Mouse (Mus musculus) small intestine, adult 2 months (tissue): Measurements from ENCODE around the gene Nol11. TPM values are rescaled to one million over a fixed set of nuclear protein-coding genes. Genes with fewer than 3 reads are reported as not detected.

Source experiments
- H3K27ac ChIP-seq: fragments of 200-500 bp; 2 replicates; pipeline ENCODE4 v1.5.1; 2012; ENCODE audit warnings: low read depth, low read length, control low read depth, inconsistent platforms; ENCODE audit not compliant: insufficient read depth
- H3K27me3 ChIP-seq: fragments of 200-500 bp; 2 replicates; pipeline ENCODE4 v1.6.1; 2012; ENCODE audit warnings: mild to moderate bottlenecking, moderate library complexity, low read length, inconsistent platforms; ENCODE audit not compliant: control insufficient read depth, insufficient read depth
- H3K36me3 ChIP-seq: fragments of 200-500 bp; 2 replicates; pipeline ENCODE4 v1.6.1; 2012; ENCODE audit warnings: mild to moderate bottlenecking, low read length, control low read depth, inconsistent platforms; ENCODE audit not compliant: control insufficient read depth, insufficient read depth
- H3K4me1 ChIP-seq: fragments of 200-500 bp; 2 replicates; pipeline ENCODE4 v1.6.1; 2012; ENCODE audit warnings: low read length, inconsistent platforms, mixed read lengths; ENCODE audit not compliant: control insufficient read depth, insufficient read depth, insufficient read length
- H3K4me3 ChIP-seq: fragments of 200-500 bp; 2 replicates; pipeline ENCODE4 v1.5.1; 2012; ENCODE audit warnings: low read depth, mild to moderate bottlenecking, control low read depth, inconsistent platforms, low read length, moderate library complexity
- CTCF ChIP-seq: fragments of 200-500 bp; IDR thresholded peaks from 2 replicates; pipeline ENCODE4 v1.5.1; 2012; ENCODE audit warnings: low read depth, mild to moderate bottlenecking, control low read depth, inconsistent platforms, low read length, moderate library complexity, mixed read lengths; ENCODE audit not compliant: insufficient replicate concordance, insufficient read length; ENCODE audit errors: extremely low read depth
- POLR2A ChIP-seq: fragments of 200-500 bp; IDR thresholded peaks from 2 replicates; pipeline ENCODE4 v1.6.1; 2012; ENCODE audit warnings: low read depth, mild to moderate bottlenecking, control low read depth, inconsistent platforms, low read length, moderate library complexity
- WGBS: fragments of 180-500 bp; shearing (Covaris S2); methylation state at CpG from one replicate; pipeline ENCODE4 v1.1.7; 2018; 5-methylcytosine and 5-hydroxymethylcytosine counted together
- polyA plus RNA-seq: library from polyadenylated mRNA; depleted of rRNA; stranded (reverse); fragments of >200 nt; gene quantifications from 2 replicates; pipeline ENCODE4 v1.2.3, GENCODE M21; 2012; rRNA removed

The Nol11 gene
- polyA plus RNA-seq = 1.2 and 1.7 TPM in 2 replicates

- Histone ChIP-seq H3K36me3 (peaks cover 15% of the 10 kb centered on the region), H3K27ac (0 out of 2 replicates have a peak within 1 kb of the TSS, but pooled peaks have one; percentile 8), H3K4me1 (no peaks in the 10 kb centered on the region; the same call in 1 of the 2 replicates), H3K27me3 (no peaks in the 10 kb centered on the region), H3K4me3 (peak within 1 kb of the TSS; percentile 91)
- WGBS = under 1% methylated on average over 62 of the region's 62 CpGs
- TF ChIP-seq POLR2A (no peak; the same call in 1 of the 2 replicates), CTCF (peak; percentile 95)
Observed at GRCm38 (mm10) chr11:107188565-107189552, at the start of gene Nol11. TSS of gene Nol11 (minus strand) at chr11:107189381.

DNA sequence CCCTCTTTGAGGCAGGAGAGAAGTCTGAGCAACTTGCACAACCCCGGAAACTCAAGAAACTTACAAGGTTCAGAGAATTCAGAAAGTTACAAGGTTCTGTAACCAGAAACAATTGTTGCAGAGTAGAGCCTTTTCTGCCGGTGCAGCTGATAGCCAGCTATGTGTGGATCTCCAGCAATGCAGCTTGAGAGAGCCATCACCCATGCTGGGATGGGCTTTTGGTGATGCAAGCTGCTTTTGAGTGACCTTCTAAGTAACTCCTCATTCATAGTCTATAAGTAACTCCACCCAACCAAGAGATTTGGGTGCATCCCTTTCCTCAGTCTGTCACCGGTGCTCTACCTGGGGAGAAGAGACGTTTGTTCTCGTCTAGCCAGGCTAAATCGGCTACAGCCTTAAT, 49.3 kb upstream of the Nol11 start:
- H3K27me3 ChIP-seq = no peaks in the 10 kb centered on the region
- H3K4me3 ChIP-seq = no peak overlapping the region
- no peaks in the 10 kb centered on the region for H3K4me1 ChIP-seq
- no peaks in the 10 kb centered on the region for H3K36me3 ChIP-seq
- H3K27ac ChIP-seq = no peak overlapping the region
- TF ChIP-seq POLR2A = no peak
- no peak for TF ChIP-seq CTCF
- WGBS = 91% methylated on average over 6 of the region's 6 CpGs

GRCm38 (mm10) chr11:107237532-107237931, 48.4 kb upstream of the Nol11 start:
- WGBS = 77% methylated on average over 4 of the region's 4 CpGs
- Histone ChIP-seq H3K4me3 (no peak overlapping the region), H3K36me3 (no peaks in the 10 kb centered on the region), H3K27ac (no peak overlapping the region), H3K27me3 (no peaks in the 10 kb centered on the region), H3K4me1 (no peaks in the 10 kb centered on the region)
- no peak for TF ChIP-seq CTCF
- no peak for TF ChIP-seq POLR2A

GRCm38 (mm10) chr11:107233252-107233890, 44.2 kb upstream of the Nol11 start:
- H3K36me3 ChIP-seq = no peaks in the 10 kb centered on the region
- no peaks in the 10 kb centered on the region for H3K27me3 ChIP-seq
- H3K27ac ChIP-seq = no peak overlapping the region
- no peaks in the 10 kb centered on the region for H3K4me1 ChIP-seq
- TF ChIP-seq CTCF = no peak
- TF ChIP-seq POLR2A = no peak
- no peak overlapping the region for H3K4me3 ChIP-seq
- WGBS = 88% methylated on average over 5 of the region's 5 CpGs

GRCm38 (mm10) chr11:107230128-107230527, 40.9 kb upstream of the Nol11 start:
- no peaks in the 10 kb centered on the region for H3K27me3 ChIP-seq
- no peaks in the 10 kb centered on the region for H3K4me1 ChIP-seq
- no peak overlapping the region for H3K4me3 ChIP-seq
- 85% methylated on average over 10 of the region's 10 CpGs for WGBS
- no peak overlapping the region for H3K27ac ChIP-seq
- TF ChIP-seq POLR2A (no peak), CTCF (no peak)
- no peaks in the 10 kb centered on the region for H3K36me3 ChIP-seq

DNA sequence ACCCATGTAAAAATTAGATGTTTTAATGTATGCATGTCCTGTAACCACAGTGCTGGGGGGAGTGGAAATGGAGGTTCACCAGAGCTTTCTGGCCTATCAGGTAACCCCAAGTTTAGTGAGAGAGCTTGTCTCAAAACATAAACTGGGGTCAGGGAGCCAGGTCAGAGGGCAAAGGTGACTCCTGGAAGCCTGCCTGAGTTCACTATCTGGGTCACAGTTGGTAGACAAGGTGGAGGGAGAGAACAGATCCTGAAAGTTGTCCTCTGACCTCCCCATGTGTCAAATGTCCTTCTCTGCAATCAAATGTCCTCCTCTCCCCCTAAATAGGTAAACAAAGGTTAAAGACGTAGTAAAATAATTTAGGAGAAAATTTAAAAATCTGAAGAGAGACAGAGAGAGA, 37.2 kb upstream of the Nol11 start:
- Histone ChIP-seq H3K4me3 (no peak overlapping the region), H3K4me1 (no peaks in the 10 kb centered on the region), H3K27me3 (no peaks in the 10 kb centered on the region), H3K36me3 (no peaks in the 10 kb centered on the region), H3K27ac (no peak overlapping the region)
- no peak for TF ChIP-seq CTCF
- TF ChIP-seq POLR2A = no peak
- 76% methylated on average over 1 of the region's 1 CpGs for WGBS

DNA sequence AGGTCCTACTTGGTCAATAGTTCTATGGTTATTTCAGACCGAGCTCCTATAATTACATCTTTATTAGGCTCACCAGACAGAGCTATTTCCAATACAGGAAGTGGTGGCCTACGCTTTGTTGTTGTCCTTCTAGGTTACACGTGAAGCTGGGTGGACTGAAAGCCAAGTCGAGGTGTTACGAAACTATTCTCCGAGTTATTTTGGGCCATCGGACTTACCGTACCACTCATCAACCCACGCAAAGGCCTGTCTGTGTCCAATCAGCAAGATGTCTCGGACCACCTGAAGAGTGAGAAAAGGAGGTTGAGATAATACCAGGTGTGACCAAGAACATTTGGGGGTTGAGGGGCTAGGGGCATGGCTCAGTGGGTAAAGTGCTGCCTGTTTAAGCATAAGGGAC, 36.8 kb upstream of the Nol11 start:
- WGBS = 89% methylated on average over 10 of the region's 10 CpGs
- H3K27me3 ChIP-seq = no peaks in the 10 kb centered on the region
- H3K36me3 ChIP-seq = no peaks in the 10 kb centered on the region
- no peak for TF ChIP-seq CTCF
- no peak for TF ChIP-seq POLR2A
- H3K4me1 ChIP-seq = no peaks in the 10 kb centered on the region
- no peak overlapping the region for H3K27ac ChIP-seq
- H3K4me3 ChIP-seq = no peak overlapping the region
